Mouse (Mus musculus) lung, postnatal 0 days (tissue): ENCODE measurements at regions not wholly inside any gene's neighbourhood (a gene's known extent, or its start where the extent isn't known, plus 50 kb on each side); places are given as distances from the start of the nearest gene placed in this dataset.

Source experiments
- CTCF ChIP-seq: IDR thresholded peaks from 2 replicates; pipeline ENCODE4 v1.5.1; 2016; ENCODE audit warnings: antibody characterized with exemption, mild to moderate bottlenecking
- EP300 ChIP-seq: IDR thresholded peaks from 2 replicates; pipeline ENCODE4 v1.6.1; 2016; ENCODE audit warnings: antibody characterized with exemption, mild to moderate bottlenecking, control low read depth

GRCm38 (mm10) chr6:31334086-31334485 lies 64.4 kb upstream of the Mkln1 start:
- TF ChIP-seq CTCF (no peak), EP300 (no peak)
